Mouse (Mus musculus): Measurements from ENCODE around the gene Fgfr2. TPM values are rescaled to one million over a fixed set of nuclear protein-coding genes. Genes with fewer than 3 reads are reported as not detected.

The Fgfr2 gene
- polyA plus RNA-seq, 1 experiment from 2014 or later = 93.4 TPM

DNA sequence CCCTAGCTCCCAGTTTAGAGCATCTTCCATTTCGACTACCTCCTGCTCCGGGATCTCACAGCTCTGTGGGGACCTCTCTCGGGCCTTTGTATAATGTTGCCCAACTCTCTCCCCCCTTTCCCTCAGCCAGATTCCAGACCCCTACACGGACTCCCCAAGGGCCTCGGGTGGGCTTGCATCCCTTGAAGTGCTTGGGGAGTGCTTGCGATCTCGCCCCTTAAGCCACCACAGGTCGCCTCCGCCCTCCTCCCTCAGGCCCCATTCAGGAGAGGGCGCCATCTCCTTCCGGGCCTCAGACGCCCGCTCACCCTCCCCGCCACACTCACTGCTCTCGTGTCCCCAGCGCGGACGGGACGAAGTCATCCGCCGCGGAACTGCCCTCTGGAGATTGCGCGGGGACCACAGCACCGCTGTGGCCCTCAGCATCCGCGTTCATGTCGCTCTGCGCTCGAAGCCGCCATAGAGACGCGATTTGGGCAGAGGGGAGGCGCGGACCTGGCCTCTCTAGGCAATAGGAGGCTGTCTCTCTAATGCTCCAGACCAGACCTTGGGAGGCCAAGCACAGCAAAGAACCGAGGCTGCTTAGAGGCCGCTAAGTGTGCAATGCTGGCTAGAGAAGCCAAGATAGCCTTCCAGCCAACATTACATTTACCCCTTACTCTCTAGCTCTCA, 270.8 kb downstream of the Fgfr2 start, which contains the start of gene Eef1akmt2:
Gene Eef1akmt2 (minus strand): TSS at position 501 of the 672 bp plus-strand sequence.
- peak; percentile 94 for ATAC-seq (ENCODE audit: insufficient read depth, low FRiP score)
- Histone ChIP-seq H3K9me3 (replicated peaks; ENCODE audit: control insufficient read depth, low read length) (no peaks in the 10 kb centered on the region), H3K4me2 (ENCODE audit: low read depth, low read length) (peak within 1 kb of the TSS; percentile 54), H3K4me1 (ENCODE audit: control insufficient read depth, insufficient read depth, low read length) (peaks cover 9% of the 10 kb centered on the region), H3K9ac (ENCODE audit: low read length) (peak within 1 kb of the TSS; percentile 99), H3K27me3 (ENCODE audit: control insufficient read depth, insufficient read depth, low read length) (no peaks in the 10 kb centered on the region), H3K4me3 (replicated peaks; ENCODE audit: low read length) (peak within 1 kb of the TSS; percentile 90), H3K36me3 (ENCODE audit: control insufficient read depth, insufficient read depth, low read length) (peaks cover 15% of the 10 kb centered on the region), H3K27ac (ENCODE audit: low read length) (peak within 1 kb of the TSS; percentile 98)
- WGBS = under 1% methylated on average over 37 of the region's 37 CpGs

- Histone ChIP-seq H3K9ac (ENCODE audit: low read length) (no peak overlapping the region), H3K27ac (ENCODE audit: low read length) (no peak overlapping the region), H3K4me2 (ENCODE audit: low read depth, low read length) (no peak overlapping the region), H3K4me3 (replicated peaks; ENCODE audit: low read length) (no peak overlapping the region), H3K4me1 (ENCODE audit: control insufficient read depth, insufficient read depth, low read length) (no peaks in the 10 kb centered on the region), H3K27me3 (ENCODE audit: control insufficient read depth, insufficient read depth, low read length) (no peaks in the 10 kb centered on the region), H3K9me3 (replicated peaks; ENCODE audit: control insufficient read depth, low read length) (no peaks in the 10 kb centered on the region), H3K36me3 (ENCODE audit: control insufficient read depth, insufficient read depth, low read length) (peaks cover 5% of the 10 kb centered on the region; the same call in 1 of the 2 replicates)
- ATAC-seq (ENCODE audit: insufficient read depth, low FRiP score) = no peak
- WGBS = 87% methylated on average over 3 of the region's 3 CpGs
These were observed 280.0 kb downstream of the Fgfr2 start for GRCm38 (mm10) chr7:132843152-132843551.

GRCm38 (mm10) chr7:132842455-132842854, 280.7 kb downstream of the Fgfr2 start:
- no peaks in the 10 kb centered on the region for H3K27me3 ChIP-seq (ENCODE audit: control insufficient read depth, insufficient read depth, low read length)
- no peak for ATAC-seq (ENCODE audit: insufficient read depth, low FRiP score)
- H3K9ac ChIP-seq (ENCODE audit: low read length) = no peak overlapping the region
- H3K4me2 ChIP-seq (ENCODE audit: low read depth, low read length) = no peak overlapping the region
- no peaks in the 10 kb centered on the region for H3K4me1 ChIP-seq (ENCODE audit: control insufficient read depth, insufficient read depth, low read length)
- H3K36me3 ChIP-seq (ENCODE audit: control insufficient read depth, insufficient read depth, low read length) = peaks cover under 1% of the 10 kb centered on the region; the same call in 1 of the 2 replicates
- H3K9me3 ChIP-seq (replicated peaks; ENCODE audit: control insufficient read depth, low read length) = no peaks in the 10 kb centered on the region
- WGBS = 96% methylated on average over 1 of the region's 1 CpGs
- no peak overlapping the region for H3K27ac ChIP-seq (ENCODE audit: low read length)
- H3K4me3 ChIP-seq (replicated peaks; ENCODE audit: low read length) = no peak overlapping the region

GRCm38 (mm10) chr7:132841287-132841686, 281.9 kb downstream of the Fgfr2 start:
- no peaks in the 10 kb centered on the region; the same call in 1 of the 2 replicates for H3K36me3 ChIP-seq (ENCODE audit: control insufficient read depth, insufficient read depth, low read length)
- H3K4me1 ChIP-seq (ENCODE audit: control insufficient read depth, insufficient read depth, low read length) = no peaks in the 10 kb centered on the region
- no peak overlapping the region for H3K4me2 ChIP-seq (ENCODE audit: low read depth, low read length)
- ATAC-seq (ENCODE audit: insufficient read depth, low FRiP score) = no peak
- H3K9me3 ChIP-seq (replicated peaks; ENCODE audit: control insufficient read depth, low read length) = no peaks in the 10 kb centered on the region
- no peaks in the 10 kb centered on the region for H3K27me3 ChIP-seq (ENCODE audit: control insufficient read depth, insufficient read depth, low read length)
- H3K4me3 ChIP-seq (replicated peaks; ENCODE audit: low read length) = no peak overlapping the region
- WGBS = 82% methylated on average over 5 of the region's 5 CpGs
- no peak overlapping the region for H3K27ac ChIP-seq (ENCODE audit: low read length)
- no peak overlapping the region for H3K9ac ChIP-seq (ENCODE audit: low read length)

GRCm38 (mm10) chr7:132830955-132831354, 292.2 kb downstream of the Fgfr2 start:
- Histone ChIP-seq H3K4me1 (ENCODE audit: control insufficient read depth, insufficient read depth, low read length) (no peaks in the 10 kb centered on the region), H3K9ac (ENCODE audit: low read length) (no peak overlapping the region), H3K9me3 (replicated peaks; ENCODE audit: control insufficient read depth, low read length) (no peaks in the 10 kb centered on the region), H3K36me3 (ENCODE audit: control insufficient read depth, insufficient read depth, low read length) (peaks cover 15% of the 10 kb centered on the region; the same call in 1 of the 2 replicates), H3K4me2 (ENCODE audit: low read depth, low read length) (no peak overlapping the region), H3K27me3 (ENCODE audit: control insufficient read depth, insufficient read depth, low read length) (no peaks in the 10 kb centered on the region), H3K27ac (ENCODE audit: low read length) (no peak overlapping the region), H3K4me3 (replicated peaks; ENCODE audit: low read length) (no peak overlapping the region)
- no peak for ATAC-seq (ENCODE audit: insufficient read depth, low FRiP score)
- WGBS = 77% methylated on average over 4 of the region's 4 CpGs

DNA sequence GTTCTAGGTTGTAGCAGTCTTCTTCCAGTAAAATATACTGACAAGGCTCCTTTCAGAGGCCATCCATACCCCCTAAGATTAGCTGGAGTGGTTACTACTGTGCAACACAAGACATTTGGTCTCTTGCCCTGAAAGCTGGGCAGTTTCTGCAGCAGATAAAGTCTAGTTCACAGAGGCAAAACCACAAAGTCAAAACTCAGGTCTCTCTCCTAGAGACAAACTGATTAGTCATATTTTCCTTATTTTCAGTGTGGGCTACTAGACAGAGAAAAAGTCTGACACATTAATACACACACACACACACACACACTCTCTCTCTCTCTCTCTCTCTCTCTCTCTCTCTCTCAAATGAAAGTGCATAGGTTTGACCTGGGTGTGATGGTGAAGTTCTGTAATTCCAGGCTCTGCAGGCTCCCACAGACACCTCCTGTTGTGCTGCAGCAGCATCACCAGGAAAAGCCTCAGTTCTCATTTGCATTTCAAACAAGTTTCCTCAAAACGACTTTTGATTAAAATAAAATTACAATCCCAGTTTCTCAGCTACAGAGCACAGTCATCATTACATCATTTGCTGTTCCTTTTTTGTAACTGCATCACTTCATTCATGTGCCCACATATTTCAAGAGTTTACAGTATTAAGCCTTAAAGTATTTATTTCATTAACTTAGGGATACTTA, 298.7 kb downstream of the Fgfr2 start:
- Histone ChIP-seq H3K9me3 (replicated peaks; ENCODE audit: control insufficient read depth, low read length) (no peaks in the 10 kb centered on the region), H3K4me1 (ENCODE audit: control insufficient read depth, insufficient read depth, low read length) (no peaks in the 10 kb centered on the region), H3K4me2 (ENCODE audit: low read depth, low read length) (no peak overlapping the region), H3K9ac (ENCODE audit: low read length) (no peak overlapping the region), H3K36me3 (ENCODE audit: control insufficient read depth, insufficient read depth, low read length) (peaks cover 4% of the 10 kb centered on the region; the same call in 1 of the 2 replicates), H3K4me3 (replicated peaks; ENCODE audit: low read length) (no peak overlapping the region), H3K27me3 (ENCODE audit: control insufficient read depth, insufficient read depth, low read length) (no peaks in the 10 kb centered on the region), H3K27ac (ENCODE audit: low read length) (no peak overlapping the region)
- no peak for ATAC-seq (ENCODE audit: insufficient read depth, low FRiP score)
- 17% methylated on average over 1 of the region's 1 CpGs for WGBS

DNA sequence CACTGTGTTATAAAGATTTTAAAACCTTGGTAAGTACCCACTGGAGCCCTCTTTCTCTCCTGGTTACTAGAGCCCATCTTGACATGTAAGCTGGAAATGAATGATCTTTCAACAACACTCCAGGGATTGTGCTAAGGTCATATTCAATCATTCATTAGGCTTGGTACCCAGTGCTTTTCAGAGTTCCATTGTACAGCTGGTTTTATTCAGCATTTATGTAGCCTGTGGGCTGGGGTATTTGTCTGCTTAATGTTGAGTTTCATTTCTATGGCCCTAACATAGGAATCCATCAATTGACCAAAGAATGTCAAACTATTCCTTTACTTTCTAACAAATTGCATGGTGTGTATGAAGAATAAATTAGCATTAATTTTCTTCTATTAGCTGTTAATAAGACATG, 299.3 kb downstream of the Fgfr2 start:
- Histone ChIP-seq H3K9me3 (replicated peaks; ENCODE audit: control insufficient read depth, low read length) (no peaks in the 10 kb centered on the region), H3K36me3 (ENCODE audit: control insufficient read depth, insufficient read depth, low read length) (peaks cover 4% of the 10 kb centered on the region; the same call in 1 of the 2 replicates), H3K4me1 (ENCODE audit: control insufficient read depth, insufficient read depth, low read length) (no peaks in the 10 kb centered on the region), H3K4me2 (ENCODE audit: low read depth, low read length) (no peak overlapping the region), H3K27me3 (ENCODE audit: control insufficient read depth, insufficient read depth, low read length) (no peaks in the 10 kb centered on the region), H3K4me3 (replicated peaks; ENCODE audit: low read length) (no peak overlapping the region), H3K9ac (ENCODE audit: low read length) (no peak overlapping the region), H3K27ac (ENCODE audit: low read length) (no peak overlapping the region)
- no peak for ATAC-seq (ENCODE audit: insufficient read depth, low FRiP score)

DNA sequence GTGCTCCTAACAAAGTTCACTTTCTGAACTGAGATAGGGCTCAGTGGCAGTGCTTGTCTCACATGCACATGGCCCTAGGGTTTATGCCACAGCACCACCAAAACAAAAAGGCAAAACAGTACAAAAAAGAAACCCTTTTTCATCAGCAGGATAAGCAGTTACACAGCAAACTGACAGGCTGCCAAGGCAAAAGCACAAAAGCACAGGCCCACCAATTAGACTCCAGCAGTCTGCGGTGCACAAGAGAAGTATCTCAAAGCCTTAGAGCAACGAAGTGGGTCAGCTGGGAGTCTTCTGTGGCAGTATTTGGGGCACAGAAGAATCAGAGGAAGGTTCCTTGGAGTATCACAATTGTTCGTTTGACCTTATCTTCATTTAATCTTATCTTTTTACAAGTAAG, 302.5 kb downstream of the Fgfr2 start:
- H3K4me1 ChIP-seq (ENCODE audit: control insufficient read depth, insufficient read depth, low read length) = 0 out of 2 replicates have a peak, but pooled peaks cover 2% of the 10 kb centered on the region
- ATAC-seq (ENCODE audit: insufficient read depth, low FRiP score) = no peak
- no peak overlapping the region for H3K4me3 ChIP-seq (replicated peaks; ENCODE audit: low read length)
- H3K9me3 ChIP-seq (replicated peaks; ENCODE audit: control insufficient read depth, low read length) = no peaks in the 10 kb centered on the region
- no peak overlapping the region for H3K9ac ChIP-seq (ENCODE audit: low read length)
- H3K27me3 ChIP-seq (ENCODE audit: control insufficient read depth, insufficient read depth, low read length) = no peaks in the 10 kb centered on the region
- H3K4me2 ChIP-seq (ENCODE audit: low read depth, low read length) = no peak overlapping the region
- no peak overlapping the region for H3K27ac ChIP-seq (ENCODE audit: low read length)
- 77% methylated on average over 3 of the region's 3 CpGs for WGBS
- H3K36me3 ChIP-seq (ENCODE audit: control insufficient read depth, insufficient read depth, low read length) = peaks cover 4% of the 10 kb centered on the region; the same call in 1 of the 2 replicates

- H3K9me3 ChIP-seq (replicated peaks; ENCODE audit: control insufficient read depth, low read length) = no peaks in the 10 kb centered on the region
- no peak overlapping the region for H3K27ac ChIP-seq (ENCODE audit: low read length)
- no peak overlapping the region for H3K9ac ChIP-seq (ENCODE audit: low read length)
- 0 out of 2 replicates have a peak, but pooled peaks cover 8% of the 10 kb centered on the region for H3K4me1 ChIP-seq (ENCODE audit: control insufficient read depth, insufficient read depth, low read length)
- H3K4me3 ChIP-seq (replicated peaks; ENCODE audit: low read length) = no peak overlapping the region
- no peaks in the 10 kb centered on the region for H3K36me3 ChIP-seq (ENCODE audit: control insufficient read depth, insufficient read depth, low read length)
- no peak for ATAC-seq (ENCODE audit: insufficient read depth, low FRiP score)
- H3K4me2 ChIP-seq (ENCODE audit: low read depth, low read length) = no peak overlapping the region
- 95% methylated on average over 6 of the region's 6 CpGs for WGBS
- no peaks in the 10 kb centered on the region for H3K27me3 ChIP-seq (ENCODE audit: control insufficient read depth, insufficient read depth, low read length)
These were observed 306.1 kb downstream of the Fgfr2 start for GRCm38 (mm10) chr7:132817056-132817455.

All from stomach, embryonic 16.5 days (tissue).